Mouse (Mus musculus) hindbrain, postnatal 0 days (tissue): ENCODE data around the gene Polg2. TPM values are rescaled to one million over a fixed set of nuclear protein-coding genes. Genes with fewer than 3 reads are reported as not detected.
"Not testable (repeated sequence)": the region's sequence is repeated elsewhere in the genome, so short reads cannot be mapped to it uniquely, and the experiment has no call there.

ENCODE experiments used
- ATAC-seq: fragments of 200-750 bp; cut with Nextera tagmentation; 2 replicates; pipeline ENCODE4 v1.8.0; 2017; ENCODE audit warnings: mild to moderate bottlenecking, moderate TSS enrichment, moderate library complexity
- DNase-seq: peaks from one replicate; pipeline ENCODE4 v3.0.0-alpha.2; 2015; ENCODE audit warnings: low spot score
- H3K27ac ChIP-seq: fragments of 300-500 bp; sonication (generic); 2 replicates; pipeline ENCODE4 v1.5.1; 2014; ENCODE audit warnings: mild to moderate bottlenecking
- H3K27me3 ChIP-seq: fragments of 300-500 bp; sonication (generic); 2 replicates; pipeline ENCODE4 v1.6.1; 2014; ENCODE audit warnings: low read length, mixed read lengths; ENCODE audit not compliant: insufficient read depth
- H3K36me3 ChIP-seq: fragments of 300-500 bp; sonication (generic); 2 replicates; pipeline ENCODE4 v1.6.1; 2014; ENCODE audit warnings: low read length, mixed read lengths; ENCODE audit not compliant: insufficient read depth
- H3K4me1 ChIP-seq: fragments of 300-500 bp; sonication (generic); 2 replicates; pipeline ENCODE4 v1.6.1; 2014; ENCODE audit warnings: antibody characterized with exemption, low read length, mixed read lengths; ENCODE audit not compliant: insufficient read depth
- H3K4me2 ChIP-seq: fragments of 300-500 bp; sonication (generic); 2 replicates; pipeline ENCODE4 v1.6.1; 2014; ENCODE audit warnings: low read depth, mild to moderate bottlenecking, low read length, moderate library complexity, mixed read lengths
- H3K4me3 ChIP-seq: fragments of 300-500 bp; sonication (generic); 2 replicates; pipeline ENCODE4 v1.5.1; 2014; ENCODE audit warnings: low read length
- H3K9ac ChIP-seq: fragments of 300-500 bp; sonication (generic); replicated peaks from 2 replicates; pipeline ENCODE4 v1.6.1; 2014; ENCODE audit warnings: mild to moderate bottlenecking, low read length, moderate library complexity, mixed read lengths
- H3K9me3 ChIP-seq: fragments of 300-500 bp; sonication (generic); 2 replicates; pipeline ENCODE4 v1.6.1; 2016; ENCODE audit warnings: low read length, mixed read lengths
- CTCF ChIP-seq: IDR thresholded peaks from 2 replicates; pipeline ENCODE4 v1.5.1; 2016; ENCODE audit warnings: antibody characterized with exemption, control low read depth, low read depth
- WGBS: fragments of 180-500 bp; shearing (Covaris S2); extraction: QIAGEN DNeasy Blood & Tissue Kit; methylation state at CpG from one replicate; pipeline ENCODE4 v1.1.7; 2014; 5-methylcytosine and 5-hydroxymethylcytosine counted together
- polyA plus RNA-seq: library from polyadenylated mRNA; unstranded; fragments of >200 nt; fragmentation: Nextera tagmentation; extraction: Ambion mirVana; gene quantifications from 2 replicates; pipeline ENCODE4 v1.2.1, GENCODE M21; 2015
- total RNA-seq: library from RNA; depleted of rRNA; stranded (reverse); fragments of >200 nt; gene quantifications from 2 replicates; pipeline ENCODE4 v1.2.3, GENCODE M21; 2014

Polg2 gene
- total and polyA plus RNA-seq, 2 experiments from 2014 or later: 8.3 to 9.5 TPM

- Histone ChIP-seq H3K27me3 (no peaks in the 10 kb centered on the region), H3K4me2 (no peak overlapping the region), H3K27ac (no peak overlapping the region), H3K4me3 (no peak overlapping the region), H3K36me3 (no peaks in the 10 kb centered on the region), H3K9me3 (no peaks in the 10 kb centered on the region), H3K9ac (no peak overlapping the region), H3K4me1 (no peaks in the 10 kb centered on the region)
- ATAC-seq: no peak
- no peak for DNase-seq
- WGBS: 89% methylated on average over 6 of the region's 6 CpGs
- TF ChIP-seq CTCF: no peak
These were observed 26.0 kb downstream of the Polg2 start for GRCm38 (mm10) chr11:106753314-106753713.

- no peak for ATAC-seq
These were observed 27.2 kb downstream of the Polg2 start for GRCm38 (mm10) chr11:106752103-106752502.

GRCm38 (mm10) chr11:106751039-106752018 is 28.0 kb downstream of the Polg2 start, which contains the start of gene Milr1:
TSS of gene Milr1 (plus strand) at chr11:106751226.
- H3K4me2 ChIP-seq: no peak within 1 kb of the TSS
- H3K4me3 ChIP-seq: no peak within 1 kb of the TSS
- H3K27me3 ChIP-seq: no peaks in the 10 kb centered on the region
- TF ChIP-seq CTCF: no peak
- ATAC-seq (no peak), DNase-seq (no peak)
- no peak within 1 kb of the TSS for H3K9ac ChIP-seq
- H3K9me3 ChIP-seq: 0 out of 2 replicates have a peak, but pooled peaks cover 4% of the 10 kb centered on the region
- no peak within 1 kb of the TSS for H3K27ac ChIP-seq
- 90% methylated on average over 17 of the region's 17 CpGs for WGBS
- H3K36me3 ChIP-seq: no peaks in the 10 kb centered on the region
- H3K4me1 ChIP-seq: no peaks in the 10 kb centered on the region

More at GRCm38 (mm10) chr11:106752103-106752502, 27.2 kb downstream of the Polg2 start:
- Histone ChIP-seq H3K36me3 (no peaks in the 10 kb centered on the region), H3K9me3 (0 out of 2 replicates have a peak, but pooled peaks cover 3% of the 10 kb centered on the region), H3K4me1 (no peaks in the 10 kb centered on the region), H3K27ac (no peak overlapping the region), H3K4me2 (no peak overlapping the region), H3K9ac (no peak overlapping the region), H3K27me3 (no peaks in the 10 kb centered on the region), H3K4me3 (no peak overlapping the region)
- 90% methylated on average over 7 of the region's 7 CpGs for WGBS
- TF ChIP-seq CTCF: no peak
- DNase-seq: no peak

- TF ChIP-seq CTCF: no peak
- no peak for DNase-seq
- Histone ChIP-seq H3K4me1 (no peaks in the 10 kb centered on the region), H3K36me3 (no peaks in the 10 kb centered on the region), H3K9me3 (0 out of 2 replicates have a peak, but pooled peaks cover 4% of the 10 kb centered on the region), H3K4me2 (no peak within 1 kb of the TSS), H3K27me3 (no peaks in the 10 kb centered on the region), H3K9ac (no peak within 1 kb of the TSS), H3K4me3 (no peak within 1 kb of the TSS), H3K27ac (no peak within 1 kb of the TSS)
- 85% methylated on average over 13 of the region's 13 CpGs for WGBS
- ATAC-seq: no peak
These were observed 29.1 kb downstream of the Polg2 start, which contains the start of gene Pecam1 for GRCm38 (mm10) chr11:106750121-106750751. TSS of gene Pecam1 (minus strand) at chr11:106750628.

GRCm38 (mm10) chr11:106749557-106750120 is 29.7 kb downstream of the Polg2 start:
- not testable (repeated sequence) for DNase-seq, H3K27me3 ChIP-seq, H3K36me3 ChIP-seq, H3K27ac ChIP-seq, H3K4me3 ChIP-seq, H3K4me2 ChIP-seq, ATAC-seq, H3K9me3 ChIP-seq, H3K4me1 ChIP-seq, H3K9ac ChIP-seq
- 94% methylated on average over 7 of the region's 7 CpGs for WGBS

- DNase-seq (no peak), ATAC-seq (no peak)
- no peaks in the 10 kb centered on the region for H3K36me3 ChIP-seq
- H3K27ac ChIP-seq: no peak overlapping the region
- no peaks in the 10 kb centered on the region for H3K27me3 ChIP-seq
- no peak overlapping the region for H3K4me2 ChIP-seq
- no peak overlapping the region for H3K4me3 ChIP-seq
- 92% methylated on average over 5 of the region's 5 CpGs for WGBS
- no peaks in the 10 kb centered on the region for H3K4me1 ChIP-seq
- 0 out of 2 replicates have a peak, but pooled peaks cover 4% of the 10 kb centered on the region for H3K9me3 ChIP-seq
- no peak overlapping the region for H3K9ac ChIP-seq
- TF ChIP-seq CTCF: peak; percentile 37
These were observed 34.4 kb downstream of the Polg2 start for GRCm38 (mm10) chr11:106744949-106745348.
